Mouse (Mus musculus) kidney, adult 2 months (tissue): ENCODE results near the gene Bach1.

Experiments used
- CTCF ChIP-seq: fragments of 200-500 bp; conservative IDR thresholded peaks from 2 replicates; pipeline ENCODE4 v1.5.1; 2011; ENCODE audit warnings: low read depth, mild to moderate bottlenecking, control low read depth, low read length, moderate library complexity, mixed read lengths; ENCODE audit not compliant: insufficient read depth, insufficient read length
- POLR2A ChIP-seq: fragments of 200-500 bp; IDR thresholded peaks from one replicate; pipeline ENCODE4 v1.6.1; 2011; ENCODE audit warnings: low read depth, low read length, control low read depth

GRCm38 (mm10) chr16:87661024-87661471 is 37.7 kb upstream of the Bach1 start:
- TF ChIP-seq POLR2A = no peak
- TF ChIP-seq CTCF = no peak
